Mouse (Mus musculus) G1E (cell line): ENCODE measurements around the gene Vps52. TPM values are rescaled to one million over a fixed set of nuclear protein-coding genes. Genes with fewer than 3 reads are reported as not detected.
A peak's percentile ranks its signal among the peaks of the same experiment; 100 is the strongest.

Experiments used
- ATAC-seq: 2 replicates; pipeline ENCODE4 v1.8.0; 2016; ENCODE audit warnings: mild to moderate bottlenecking; ENCODE audit not compliant: insufficient number of reproducible peaks, poor library complexity, low FRiP score, severe bottlenecking; ENCODE audit errors: extremely low read depth
- DNase-seq: peaks from one replicate; pipeline ENCODE4 v3.0.0; 2012; ENCODE audit warnings: low spot score
- H3K27me3 ChIP-seq: 2 replicates; pipeline ENCODE4 v1.6.1; 2012; ENCODE audit warnings: mild to moderate bottlenecking, low read length, inconsistent platforms; ENCODE audit not compliant: insufficient read depth
- H3K36me3 ChIP-seq: replicated peaks from 2 replicates; pipeline ENCODE3; 2012; ENCODE audit warnings: mild to moderate bottlenecking, inconsistent platforms
- H3K4me1 ChIP-seq: 2 replicates; pipeline ENCODE4 v1.6.1; 2012; ENCODE audit warnings: low read depth, low read length, inconsistent platforms, mixed read lengths; ENCODE audit not compliant: insufficient read depth
- H3K4me3 ChIP-seq: 2 replicates; pipeline ENCODE4 v1.5.1; 2012; ENCODE audit warnings: low read depth, mild to moderate bottlenecking, inconsistent platforms, low read length, moderate library complexity, mixed read lengths
- H3K9me3 ChIP-seq: replicated peaks from 2 replicates; pipeline ENCODE4 v1.6.1; 2012; ENCODE audit warnings: inconsistent platforms
- CTCF ChIP-seq: IDR thresholded peaks from 2 replicates; pipeline ENCODE4 v1.5.1; 2012; ENCODE audit warnings: low read depth, low read length, inconsistent platforms, mixed read lengths
- GATA1 ChIP-seq: IDR thresholded peaks from 2 replicates; pipeline ENCODE4 v1.6.1; 2012; ENCODE audit warnings: borderline replicate concordance, low read length, inconsistent platforms, mixed read lengths
- GATA2 ChIP-seq: IDR thresholded peaks from 2 replicates; pipeline ENCODE4 v1.6.1; 2012; ENCODE audit warnings: low read depth, low read length, inconsistent platforms, borderline replicate concordance
- POLR2AphosphoS5 ChIP-seq: IDR thresholded peaks from 2 replicates; pipeline ENCODE4 v1.6.1; 2012; ENCODE audit warnings: low read depth, low read length, inconsistent platforms; ENCODE audit not compliant: insufficient replicate concordance
- TAL1 ChIP-seq: conservative IDR thresholded peaks from 2 replicates; pipeline ENCODE4 v1.6.1; 2012; ENCODE audit warnings: low read depth, low read length, inconsistent platforms, mixed read lengths
- polyA plus RNA-seq: library from polyadenylated mRNA; stranded (reverse); fragments of >175 nt; gene quantifications from 2 replicates; pipeline ENCODE4 v1.2.3, GENCODE M21; 2012
- total RNA-seq, 2 experiments: library from RNA; stranded (forward) in 1 of 2; stranded (reverse) in 1 of 2; fragments of 200-1000 nt in 1 of 2; fragments of >200 nt in 1 of 2; fragmentation: Nextera tagmentation in 1 of 2; gene quantifications; 2 replicates each; pipeline ENCODE4 v1.2.3; 2014 to 2017

The Vps52 gene
- total and polyA plus RNA-seq, 3 experiments: 19.8 to 48.9 (median 30.0) TPM

DNA sequence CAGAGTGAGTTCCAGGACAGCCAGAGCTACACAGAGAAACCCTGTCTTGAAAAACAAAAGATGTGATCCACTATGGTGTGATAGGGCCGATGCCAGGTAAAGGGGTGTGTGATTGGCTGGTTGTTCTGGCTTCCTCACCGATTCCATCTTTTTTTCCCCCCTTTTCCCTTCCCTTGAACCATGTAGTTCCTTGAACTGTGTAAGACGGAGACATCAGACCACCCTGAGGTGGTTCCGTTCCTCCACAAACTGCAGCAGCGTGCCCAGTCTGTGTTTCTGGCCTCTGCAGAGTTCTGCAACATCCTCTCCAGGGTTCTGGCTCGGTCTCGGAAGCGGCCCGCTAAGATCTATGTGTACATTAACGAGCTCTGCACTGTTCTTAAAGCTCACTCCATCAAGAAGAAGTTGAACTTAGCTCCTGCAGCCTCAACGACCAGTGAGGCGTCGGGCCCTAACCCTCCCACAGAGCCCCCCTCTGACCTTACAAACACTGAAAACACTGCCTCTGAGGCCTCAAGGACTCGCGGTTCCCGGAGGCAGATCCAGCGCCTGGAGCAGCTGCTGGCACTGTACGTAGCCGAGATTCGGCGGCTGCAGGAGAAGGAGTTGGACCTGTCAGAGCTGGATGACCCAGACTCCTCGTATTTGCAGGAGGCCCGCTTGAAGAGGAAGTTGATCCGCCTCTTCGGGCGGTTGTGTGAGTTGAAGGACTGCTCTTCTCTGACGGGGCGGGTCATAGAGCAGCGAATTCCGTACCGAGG is 44.4 kb upstream of the Vps52 start:
- no peaks in the 10 kb centered on the region for H3K9me3 ChIP-seq
- H3K27me3 ChIP-seq: no peaks in the 10 kb centered on the region
- TF ChIP-seq POLR2AphosphoS5: no peak
- no peak for TF ChIP-seq GATA1
- ATAC-seq (no peak), DNase-seq (no peak)
- H3K36me3 ChIP-seq: peaks cover 50% of the 10 kb centered on the region
- H3K4me3 ChIP-seq: peak overlapping the region; percentile 56; the same call in 1 of the 2 replicates
- H3K4me1 ChIP-seq: peaks cover 78% of the 10 kb centered on the region

DNA sequence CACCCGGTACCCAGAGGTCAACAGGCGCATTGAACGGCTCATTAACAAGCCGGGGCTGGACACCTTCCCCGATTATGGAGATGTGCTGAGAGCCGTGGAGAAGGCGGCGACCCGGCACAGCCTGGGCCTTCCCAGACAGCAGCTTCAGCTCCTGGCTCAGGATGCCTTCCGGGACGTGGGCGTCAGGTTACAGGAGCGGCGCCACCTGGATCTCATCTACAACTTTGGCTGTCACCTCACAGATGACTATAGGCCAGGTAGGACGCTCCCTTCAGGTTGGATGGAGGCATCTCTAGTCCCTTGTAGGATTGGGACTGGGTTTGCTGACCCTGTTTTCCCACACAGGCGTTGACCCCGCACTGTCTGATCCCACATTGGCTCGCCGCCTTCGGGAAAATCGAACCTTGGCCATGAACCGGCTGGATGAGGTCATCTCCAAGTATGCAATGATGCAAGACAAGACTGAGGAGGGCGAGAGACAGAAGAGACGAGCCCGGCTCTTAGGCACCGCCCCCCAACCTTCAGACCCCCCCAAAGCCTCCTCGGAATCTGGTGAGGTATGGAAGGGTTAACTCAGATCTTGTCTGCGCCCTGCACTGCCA is 43.7 kb upstream of the Vps52 start:
- ATAC-seq (no peak), DNase-seq (no peak)
- Histone ChIP-seq H3K4me3 (peak overlapping the region; percentile 56; the same call in 1 of the 2 replicates), H3K4me1 (peaks cover 75% of the 10 kb centered on the region), H3K36me3 (peaks cover 53% of the 10 kb centered on the region), H3K9me3 (peaks cover 2% of the 10 kb centered on the region), H3K27me3 (no peaks in the 10 kb centered on the region)
- TF ChIP-seq POLR2AphosphoS5 (no peak), TAL1 (no peak), GATA1 (no peak), GATA2 (no peak), CTCF (no peak)

- ATAC-seq (no peak), DNase-seq (no peak)
- peaks cover 16% of the 10 kb centered on the region for H3K9me3 ChIP-seq
- no peaks in the 10 kb centered on the region for H3K27me3 ChIP-seq
- TF ChIP-seq GATA1: no peak
- TF ChIP-seq GATA2: no peak
- TF ChIP-seq TAL1: no peak
- TF ChIP-seq CTCF: no peak
- TF ChIP-seq POLR2AphosphoS5: no peak
- peaks cover 66% of the 10 kb centered on the region for H3K36me3 ChIP-seq
- H3K4me3 ChIP-seq: no peak overlapping the region; the same call in 1 of the 2 replicates
- peaks cover 78% of the 10 kb centered on the region for H3K4me1 ChIP-seq
Measured at GRCm38 (mm10) chr17:33913264-33913663, 42.3 kb upstream of the Vps52 start.

- TF ChIP-seq CTCF: no peak
- ATAC-seq (no peak), DNase-seq (no peak)
- Histone ChIP-seq H3K27me3 (no peaks in the 10 kb centered on the region), H3K4me1 (peaks cover 78% of the 10 kb centered on the region), H3K9me3 (peaks cover 19% of the 10 kb centered on the region), H3K36me3 (peaks cover 73% of the 10 kb centered on the region), H3K4me3 (peak overlapping the region; percentile 8; the same call in 1 of the 2 replicates)
Measured at GRCm38 (mm10) chr17:33913905-33914304, 41.7 kb upstream of the Vps52 start.

GRCm38 (mm10) chr17:33914969-33915391 is 40.6 kb upstream of the Vps52 start:
- H3K4me3 ChIP-seq: peak overlapping the region; percentile 67; the same call in 1 of the 2 replicates
- no peaks in the 10 kb centered on the region for H3K27me3 ChIP-seq
- ATAC-seq: no peak
- H3K9me3 ChIP-seq: peaks cover 19% of the 10 kb centered on the region
- no peak for TF ChIP-seq POLR2AphosphoS5
- no peak for TF ChIP-seq CTCF
- TF ChIP-seq TAL1: no peak
- no peak for TF ChIP-seq GATA2
- TF ChIP-seq GATA1: no peak
- peaks cover 73% of the 10 kb centered on the region for H3K36me3 ChIP-seq
- no peak for DNase-seq
- H3K4me1 ChIP-seq: peaks cover 85% of the 10 kb centered on the region

- H3K4me1 ChIP-seq: peaks cover 85% of the 10 kb centered on the region
- peaks cover 67% of the 10 kb centered on the region for H3K36me3 ChIP-seq
- peak; percentile 95 for DNase-seq
Measured at GRCm38 (mm10) chr17:33915671-33916250, 39.9 kb upstream of the Vps52 start, which contains the start of the genes Tapbp and Zbtb22. Tapbp (plus strand) TSS chr17:33915899. Zbtb22 (plus strand) TSS chr17:33915904.

More at GRCm38 (mm10) chr17:33915671-33916250, 39.9 kb upstream of the Vps52 start, which contains the start of the genes Tapbp and Zbtb22:
- peaks cover 19% of the 10 kb centered on the region for H3K9me3 ChIP-seq
- ATAC-seq: peak; percentile 71
- H3K27me3 ChIP-seq: no peaks in the 10 kb centered on the region
- no peak for TF ChIP-seq GATA1
- TF ChIP-seq TAL1: no peak
- no peak for TF ChIP-seq POLR2AphosphoS5
- no peak for TF ChIP-seq GATA2
- TF ChIP-seq CTCF: no peak
- peak within 1 kb of the TSS; percentile 70 for H3K4me3 ChIP-seq
